Mouse (Mus musculus) c-Kit-negative CD71-positive TER-119-positive erythroid progenitor cells, embryonic 14.5 days (primary cell): ENCODE measurements around the gene Baz2b.
"Not testable (repeated sequence)": the region's sequence is repeated elsewhere in the genome, so short reads cannot be mapped to it uniquely, and the experiment has no call there.

Source experiments
- DNase-seq: peaks from one replicate; pipeline ENCODE4 v3.0.0-alpha.2; 2013; ENCODE audit warnings: low read depth, low spot score

The Baz2b gene

DNA sequence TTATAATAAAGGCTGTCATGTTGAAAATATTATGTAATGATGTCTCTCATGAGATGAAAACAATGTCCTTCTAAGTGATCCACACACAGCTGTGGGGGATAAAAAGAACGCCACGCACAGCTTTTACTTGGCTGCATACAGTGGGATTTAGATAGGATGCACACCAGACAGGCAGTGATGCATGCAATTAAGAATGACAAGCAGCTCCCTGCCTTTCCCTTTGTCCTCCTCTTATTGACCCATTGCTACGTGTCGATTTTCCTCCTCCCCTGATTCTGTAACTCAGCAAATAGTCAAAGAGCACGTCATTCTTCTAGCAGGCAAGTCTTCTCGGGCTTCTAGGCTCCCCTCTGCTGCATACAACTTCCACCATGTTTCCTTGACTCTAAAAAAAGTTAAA is 119.4 kb downstream of the Baz2b start:
- DNase-seq, result no peak

GRCm38 (mm10) chr2:60089528-60090247 is 120.0 kb downstream of the Baz2b start:
- DNase-seq, result no peak

DNA sequence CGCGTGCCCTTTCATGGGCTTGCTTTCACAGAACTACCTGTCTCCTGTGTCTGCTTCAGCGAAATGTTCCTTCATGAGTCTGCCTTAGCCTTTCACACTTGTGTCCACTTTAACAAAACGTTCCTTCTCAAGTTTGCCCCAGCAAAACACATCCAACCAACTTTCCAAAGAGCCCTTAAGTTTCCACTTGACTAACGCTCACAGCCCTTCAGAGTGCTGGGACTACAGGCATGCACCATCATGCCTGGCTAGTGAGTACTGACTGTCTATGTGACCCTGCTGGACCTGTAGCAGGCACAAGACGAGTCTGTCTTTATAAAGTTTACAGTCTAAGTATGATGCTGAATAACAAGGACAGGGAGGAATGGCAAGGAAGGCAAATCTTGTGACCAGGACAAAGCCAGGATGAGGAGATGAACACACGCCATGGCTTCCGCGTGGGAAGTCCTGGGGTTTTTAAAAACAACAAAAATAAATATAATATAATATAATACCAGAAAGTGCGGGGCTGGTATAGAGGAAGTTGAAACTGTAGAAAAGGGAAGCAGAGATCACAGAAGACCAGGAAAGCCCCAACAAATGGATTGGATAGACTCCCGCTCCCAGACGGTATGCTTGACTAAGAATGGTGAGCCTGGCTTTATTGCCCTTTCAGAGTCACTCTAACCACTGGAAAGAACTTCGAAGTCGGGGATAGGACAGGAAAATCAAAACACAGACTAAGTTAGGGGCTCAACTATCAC is 120.7 kb downstream of the Baz2b start:
- DNase-seq, result no peak

DNA sequence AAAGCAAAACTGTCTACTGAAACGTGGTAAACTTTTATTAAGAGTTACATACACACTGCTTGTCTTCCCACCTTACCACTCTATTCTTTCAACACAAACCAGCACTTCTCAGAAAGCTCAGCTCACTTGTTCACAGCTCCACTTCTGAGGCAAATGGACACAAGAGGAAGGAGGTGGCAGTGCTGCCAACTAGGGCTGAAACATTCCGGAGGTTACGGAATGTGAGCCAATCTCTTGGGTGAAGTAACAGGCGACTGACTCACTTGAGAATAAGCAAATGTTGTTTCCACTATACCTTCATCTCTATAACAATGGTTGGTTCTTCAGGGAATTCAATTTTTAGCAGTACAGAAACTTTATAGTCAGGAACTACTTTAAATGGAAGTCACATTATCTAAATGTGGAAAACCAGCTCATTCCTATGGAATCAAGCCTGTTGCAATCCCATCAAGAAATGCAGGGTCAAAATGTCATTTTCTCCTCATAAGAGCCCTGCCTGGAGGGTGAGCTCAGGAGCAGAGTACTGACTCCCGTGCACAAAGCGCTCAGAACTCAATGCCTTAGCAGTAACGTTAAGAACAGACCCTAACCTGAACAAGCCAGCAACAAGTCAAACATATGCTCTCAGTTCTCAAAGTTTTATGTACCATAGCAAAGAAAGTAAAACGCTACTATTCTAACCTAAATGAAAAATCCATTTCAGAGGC is 123.3 kb downstream of the Baz2b start:
- no peak for DNase-seq

DNA sequence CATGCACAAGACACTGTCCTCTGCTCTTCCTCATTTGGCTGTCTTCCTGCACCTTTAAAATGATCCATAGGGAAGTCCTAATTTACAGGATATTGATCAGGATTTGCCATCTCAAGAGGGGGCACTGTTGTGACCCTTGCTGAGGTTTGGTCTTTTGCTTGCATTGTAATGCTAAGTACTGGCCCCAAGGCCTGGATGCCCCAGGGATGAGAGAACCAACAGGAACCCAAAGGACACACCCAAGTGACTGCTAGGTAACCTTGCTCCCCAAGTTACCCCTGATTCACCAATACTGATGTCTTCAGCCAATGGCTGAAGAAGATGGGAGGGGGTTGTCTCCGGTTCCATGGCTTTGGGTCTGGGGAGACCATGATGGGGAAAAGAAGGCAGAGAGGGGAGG is 124.8 kb downstream of the Baz2b start:
- no peak for DNase-seq

- no peak for DNase-seq
These were observed 126.5 kb downstream of the Baz2b start for GRCm38 (mm10) chr2:60082984-60083636.

DNA sequence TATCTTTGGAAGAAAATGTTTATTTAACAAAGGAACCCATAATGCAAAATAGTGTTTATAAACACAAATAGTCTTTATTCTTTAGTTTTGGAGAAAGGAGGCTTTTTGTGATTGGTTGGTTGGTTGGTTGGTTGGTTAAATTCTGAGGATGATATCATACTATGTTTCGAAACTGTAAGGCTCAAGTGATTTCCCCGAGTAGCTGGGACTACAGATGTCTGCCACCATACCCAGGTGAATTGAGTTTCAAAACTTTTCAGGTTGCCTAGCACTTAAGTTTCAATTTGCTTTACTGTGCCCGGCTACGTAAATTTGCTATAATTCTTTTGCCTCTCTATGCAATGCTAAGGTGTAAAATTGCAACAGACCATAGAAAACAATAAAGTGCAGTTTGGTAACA is 127.4 kb downstream of the Baz2b start:
- DNase-seq, result no peak

DNA sequence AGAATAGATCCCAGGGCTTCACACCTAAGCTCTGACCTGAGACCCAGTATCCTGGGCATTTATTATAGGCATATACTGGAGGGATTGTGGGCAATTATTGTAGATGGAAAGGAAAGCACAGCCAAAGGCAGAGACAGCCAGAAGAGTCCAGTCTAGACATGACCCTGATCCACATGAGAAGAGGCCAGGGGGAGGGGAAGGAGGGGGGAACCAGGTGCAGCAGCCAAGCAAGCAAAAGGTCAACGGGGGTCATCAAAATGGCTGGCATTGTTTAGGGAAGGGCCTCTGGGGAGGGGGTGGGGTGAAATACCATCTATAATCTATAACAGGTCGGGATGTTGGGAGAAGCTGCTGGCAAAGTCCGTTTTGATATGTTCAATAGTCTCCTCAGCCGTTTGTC is 128.8 kb downstream of the Baz2b start:
- DNase-seq, result no peak

DNA sequence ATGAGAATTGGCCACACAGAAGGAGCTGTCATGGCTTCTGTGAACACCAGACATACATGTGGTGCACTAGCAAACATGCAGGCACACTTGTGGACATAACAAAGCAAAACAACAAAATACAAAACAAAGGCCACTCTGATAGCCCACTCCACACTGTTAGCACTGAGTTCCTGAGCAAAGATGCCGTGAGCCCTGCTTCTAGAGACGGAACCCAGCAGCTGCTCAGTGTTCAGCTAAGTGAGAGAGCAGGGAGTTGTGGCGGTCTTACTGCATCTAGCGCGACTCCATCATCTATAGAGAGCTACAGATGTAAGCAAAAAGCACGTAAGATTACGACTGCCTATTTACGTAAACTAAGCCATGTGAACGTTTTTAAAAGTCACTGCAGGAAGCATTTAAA is 132.0 kb downstream of the Baz2b start:
- DNase-seq, result no peak

DNA sequence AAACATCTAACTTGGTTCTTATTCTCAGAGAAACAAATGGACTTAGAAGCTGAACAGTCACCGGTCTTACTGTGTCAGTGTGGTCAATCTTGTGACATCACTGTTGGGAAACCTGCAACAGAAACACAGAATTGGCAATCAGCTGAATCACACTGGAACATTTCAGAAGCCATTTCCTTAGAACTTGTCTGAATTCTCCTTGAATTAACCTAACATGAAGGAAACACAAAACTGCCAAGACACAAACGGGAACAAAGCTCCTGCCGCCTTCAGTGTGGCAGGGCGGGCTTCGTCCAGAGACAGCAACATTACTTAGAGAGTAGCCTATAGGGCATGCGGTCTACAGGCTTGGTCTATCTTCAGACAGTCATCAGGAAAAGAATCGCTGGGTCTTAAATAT is 132.8 kb downstream of the Baz2b start:
- no peak for DNase-seq

DNA sequence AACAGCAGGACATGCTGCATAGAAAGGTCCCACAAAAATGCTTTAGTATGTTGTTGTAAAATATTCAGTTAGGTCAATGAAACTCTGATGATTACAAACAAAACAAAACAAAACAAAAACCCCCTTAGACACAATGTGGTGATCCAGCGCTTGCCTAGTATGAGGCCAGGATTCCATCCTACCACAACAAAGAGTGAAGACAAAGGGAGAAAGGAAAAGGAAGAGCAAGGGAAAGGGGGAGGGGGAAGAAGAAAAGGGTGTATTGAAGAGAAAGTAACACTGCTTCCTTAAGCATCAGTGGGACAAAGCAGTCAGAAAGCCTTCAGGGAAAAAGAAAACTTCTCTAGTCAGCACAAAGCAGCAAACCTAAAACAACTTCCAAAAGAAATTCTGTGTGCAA is 133.6 kb downstream of the Baz2b start:
- DNase-seq, result no peak

- DNase-seq, result not testable (repeated sequence)
These were observed 135.8 kb downstream of the Baz2b start for GRCm38 (mm10) chr2:60073798-60074197.

GRCm38 (mm10) chr2:60071813-60072212 is 137.8 kb downstream of the Baz2b start:
- no peak for DNase-seq

GRCm38 (mm10) chr2:60070938-60071337 is 138.7 kb downstream of the Baz2b start:
- no peak for DNase-seq

DNA sequence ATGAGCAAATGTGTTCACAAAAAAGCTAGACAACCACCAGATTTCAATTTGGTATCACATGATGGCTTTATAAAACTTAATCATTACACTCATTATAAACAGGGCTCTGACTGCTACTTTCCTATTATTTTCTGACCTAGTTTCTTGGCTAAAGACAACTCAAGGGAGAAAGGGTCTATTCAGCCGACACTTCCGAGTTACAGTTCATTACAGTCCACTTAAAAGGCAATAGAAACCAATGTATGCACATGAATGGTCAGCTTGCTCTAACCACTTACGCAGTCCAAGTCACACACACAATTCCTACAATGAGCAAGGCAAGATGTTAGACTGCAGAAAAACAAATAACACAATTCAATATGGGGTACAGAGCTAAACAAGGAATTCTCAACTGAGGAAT is 141.2 kb downstream of the Baz2b start:
- no peak for DNase-seq

DNA sequence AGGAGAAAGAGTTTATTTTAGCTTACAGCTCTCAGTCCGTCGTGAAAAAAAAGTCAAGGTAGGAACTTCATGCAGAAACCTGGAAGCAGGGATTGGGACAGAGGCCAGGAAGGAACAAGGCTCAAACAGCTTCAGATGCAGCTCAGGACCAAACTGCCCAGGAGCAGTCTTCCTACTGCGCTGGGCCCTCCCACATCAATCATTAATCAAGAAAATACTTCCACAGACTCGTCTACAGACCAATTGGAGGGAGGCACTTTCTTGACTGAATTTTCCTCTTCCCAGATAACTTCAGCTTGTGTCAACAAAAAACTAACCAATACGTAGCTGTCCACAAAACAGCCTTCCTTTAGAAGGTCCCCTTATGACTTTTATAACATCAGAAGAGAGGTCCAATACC is 144.2 kb downstream of the Baz2b start:
- no peak for DNase-seq

GRCm38 (mm10) chr2:60060185-60060775 is 149.4 kb downstream of the Baz2b start:
- DNase-seq, result no peak

- DNase-seq, result no peak
These were observed 150.3 kb downstream of the Baz2b start for GRCm38 (mm10) chr2:60059300-60059699.

DNA sequence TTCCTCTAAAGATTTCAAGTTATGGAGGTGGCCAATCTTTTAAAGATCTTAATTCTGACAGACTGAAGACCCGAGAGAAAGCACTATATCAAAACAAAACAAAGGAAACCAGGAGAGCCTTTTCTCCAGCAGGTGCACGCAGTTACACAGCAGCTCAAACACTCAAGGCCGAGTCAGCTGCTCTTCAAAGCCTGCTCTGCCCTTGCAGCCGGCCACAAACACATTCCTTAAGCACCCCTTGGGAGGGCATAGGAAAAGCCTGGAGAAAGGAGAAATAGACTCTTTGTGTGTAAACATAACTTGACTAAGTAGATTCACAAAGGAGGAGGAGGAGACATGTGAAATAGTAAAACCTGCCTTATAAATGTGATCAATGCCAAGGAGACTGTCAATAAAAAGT is 153.6 kb downstream of the Baz2b start:
- no peak for DNase-seq

DNA sequence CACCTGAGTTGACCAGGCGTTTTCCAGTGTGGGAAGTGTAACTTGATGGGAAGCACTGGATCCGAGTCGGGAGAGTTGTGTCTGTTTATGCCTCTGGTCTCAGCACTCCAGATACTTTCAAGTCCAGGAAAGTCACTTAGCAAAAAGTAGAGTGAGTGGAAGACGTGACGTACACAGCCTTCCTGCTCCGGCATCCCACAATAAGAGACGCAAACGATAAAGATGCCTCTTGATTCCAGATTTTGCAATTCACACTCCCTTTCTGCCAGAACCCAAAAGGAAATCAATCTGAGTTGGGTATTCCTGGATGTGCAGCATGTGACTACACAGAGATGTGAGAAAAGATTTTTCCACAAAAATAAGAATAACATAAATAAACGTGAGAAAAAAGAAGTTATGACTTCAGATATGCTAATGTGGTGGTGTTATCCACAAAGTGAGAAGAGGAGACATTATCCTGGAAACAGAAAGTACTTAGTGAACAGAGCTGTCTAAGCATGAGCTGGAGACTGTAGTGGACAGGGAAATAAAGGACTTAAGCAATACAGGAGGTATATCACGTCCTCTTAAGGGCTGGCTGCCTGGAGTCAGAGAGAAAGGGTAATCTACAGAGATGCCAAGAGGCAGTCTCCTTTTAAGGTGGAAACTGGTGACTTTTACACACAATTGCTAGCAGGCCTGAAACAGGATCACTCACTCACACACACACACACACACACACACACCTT is 154.7 kb downstream of the Baz2b start:
- DNase-seq, result no peak
